Mouse (Mus musculus): ENCODE measurements at regions not wholly inside any gene's neighbourhood (a gene's known extent, or its start where the extent isn't known, plus 50 kb on each side); places are given as distances from the start of the nearest gene placed in this dataset.

DNA sequence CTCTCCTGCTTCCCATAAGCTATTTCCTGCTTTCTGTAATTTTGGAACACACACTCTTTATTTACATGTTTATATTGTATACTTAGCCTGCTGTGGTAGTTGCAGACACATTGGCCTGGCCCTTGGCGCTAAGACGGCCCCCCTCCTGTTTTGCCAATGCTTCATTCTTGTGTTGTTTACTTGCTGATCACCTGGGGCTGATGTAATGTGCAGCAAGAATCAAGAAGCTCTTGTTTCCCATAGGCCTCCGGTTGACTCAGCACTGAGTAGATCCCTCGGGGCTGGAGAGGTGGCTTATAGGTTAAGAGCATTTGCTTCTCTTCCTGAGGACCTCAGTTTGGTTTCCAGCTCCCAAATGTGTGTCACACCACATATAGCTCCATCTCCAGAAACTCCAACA lies 52.1 kb upstream of the Mvb12b start:
- Histone ChIP-seq H3K4me3 (ENCODE audit: control insufficient read depth, insufficient read depth, low read length) (no peak overlapping the region), H3K4me1 (replicated peaks; ENCODE audit: control insufficient read depth, insufficient read depth, low read length) (peaks cover 19% of the 10 kb centered on the region), H3K27ac (ENCODE audit: control insufficient read depth, insufficient read depth, low read length) (no peak overlapping the region), H3K36me3 (ENCODE audit: control insufficient read depth, insufficient read depth, low read length) (no peaks in the 10 kb centered on the region), H3K27me3 (ENCODE audit: control insufficient read depth, insufficient read depth, low read length) (no peaks in the 10 kb centered on the region)
- 97% methylated on average over 4 of the region's 4 CpGs for WGBS
- TF ChIP-seq POLR2A (IDR thresholded peaks at IDR 0.05; ENCODE audit: control insufficient read depth, extremely low read depth, insufficient read depth, low read length, poor library complexity): no peak
- no peak for TF ChIP-seq CTCF (IDR thresholded peaks at IDR 0.05; ENCODE audit: borderline replicate concordance, control insufficient read depth, extremely low read depth, insufficient read depth, low read length, poor library complexity)
- DNase-seq: no peak

All from thymus, adult 2 months (tissue).